Mouse (Mus musculus) liver, embryonic 16.5 days (tissue): Measurements from ENCODE around the gene Gm37240. TPM values are rescaled to one million over a fixed set of nuclear protein-coding genes. Genes with fewer than 3 reads are reported as not detected.

Experiments used
- ATAC-seq: fragments of 200-750 bp; cut with Nextera tagmentation; 2 replicates; pipeline ENCODE4 v1.8.0; 2017; ENCODE audit warnings: low read depth, mild to moderate bottlenecking, moderate number of reproducible peaks, moderate library complexity
- H3K27ac ChIP-seq: fragments of 300-500 bp; sonication (generic); 2 replicates; pipeline ENCODE4 v1.5.1; 2014; ENCODE audit warnings: mild to moderate bottlenecking, low read length
- H3K27me3 ChIP-seq: fragments of 300-500 bp; sonication (generic); 2 replicates; pipeline ENCODE4 v1.6.1; 2014; ENCODE audit warnings: low read depth, low read length, mixed read lengths; ENCODE audit not compliant: control insufficient read depth, insufficient read depth
- H3K36me3 ChIP-seq: fragments of 300-500 bp; sonication (generic); 2 replicates; pipeline ENCODE4 v1.6.1; 2014; ENCODE audit warnings: mild to moderate bottlenecking; ENCODE audit not compliant: control insufficient read depth, insufficient read depth
- H3K4me1 ChIP-seq: fragments of 300-500 bp; sonication (generic); 2 replicates; pipeline ENCODE4 v1.6.1; 2014; ENCODE audit warnings: low read depth, low read length, mixed read lengths; ENCODE audit not compliant: control insufficient read depth
- H3K4me2 ChIP-seq: fragments of 300-500 bp; sonication (generic); 2 replicates; pipeline ENCODE4 v1.6.1; 2014; ENCODE audit warnings: low read depth, low read length, mixed read lengths
- H3K4me3 ChIP-seq: fragments of 300-500 bp; sonication (generic); 2 replicates; pipeline ENCODE4 v1.5.1; 2014; ENCODE audit warnings: low read depth, mild to moderate bottlenecking, low read length
- H3K9ac ChIP-seq: fragments of 300-500 bp; sonication (generic); 2 replicates; pipeline ENCODE4 v1.6.1; 2014; ENCODE audit warnings: low read depth, low read length
- H3K9me3 ChIP-seq: fragments of 300-500 bp; sonication (generic); replicated peaks from 2 replicates; pipeline ENCODE4 v1.6.1; 2016; ENCODE audit warnings: low read length; ENCODE audit not compliant: control insufficient read depth
- WGBS: fragments of 180-500 bp; shearing (Covaris S2); extraction: QIAGEN DNeasy Blood & Tissue Kit; methylation state at CpG from one replicate; pipeline ENCODE4 v1.1.7; 2014; ENCODE audit not compliant: insufficient replicate concordance; 5-methylcytosine and 5-hydroxymethylcytosine counted together
- polyA plus RNA-seq: library from polyadenylated mRNA; unstranded; fragments of >200 nt; fragmentation: Nextera tagmentation; extraction: Ambion mirVana; gene quantifications from 2 replicates; pipeline ENCODE4 v1.2.1, GENCODE M21; 2015

Gene Gm37240
- polyA plus RNA-seq, 1 experiment from 2014 or later, result 0.65 TPM

GRCm38 (mm10) chr3:85636716-85637447 lies 250.4 kb downstream of the Gm37240 start:
- Histone ChIP-seq H3K27me3 (no peaks in the 10 kb centered on the region), H3K36me3 (no peaks in the 10 kb centered on the region), H3K4me2 (no peak overlapping the region), H3K27ac (no peak overlapping the region), H3K9me3 (no peaks in the 10 kb centered on the region), H3K4me3 (no peak overlapping the region), H3K9ac (no peak overlapping the region), H3K4me1 (no peaks in the 10 kb centered on the region)
- 79% methylated on average over 5 of the region's 5 CpGs for WGBS
- ATAC-seq, result no peak

GRCm38 (mm10) chr3:85635591-85635990 lies 251.7 kb downstream of the Gm37240 start:
- no peaks in the 10 kb centered on the region for H3K9me3 ChIP-seq
- H3K4me2 ChIP-seq, result no peak overlapping the region
- H3K9ac ChIP-seq, result no peak overlapping the region
- no peaks in the 10 kb centered on the region for H3K4me1 ChIP-seq
- no peak overlapping the region for H3K27ac ChIP-seq
- H3K27me3 ChIP-seq, result no peaks in the 10 kb centered on the region
- no peak overlapping the region for H3K4me3 ChIP-seq
- H3K36me3 ChIP-seq, result no peaks in the 10 kb centered on the region
- ATAC-seq, result no peak
- 78% methylated on average over 2 of the region's 2 CpGs for WGBS

GRCm38 (mm10) chr3:85635126-85635419 lies 252.2 kb downstream of the Gm37240 start:
- no peak overlapping the region for H3K27ac ChIP-seq

GRCm38 (mm10) chr3:85634389-85635125 lies 252.8 kb downstream of the Gm37240 start:
- no peak overlapping the region for H3K9ac ChIP-seq
- H3K36me3 ChIP-seq, result no peaks in the 10 kb centered on the region
- H3K9me3 ChIP-seq, result no peaks in the 10 kb centered on the region
- no peaks in the 10 kb centered on the region for H3K27me3 ChIP-seq
- 82% methylated on average over 8 of the region's 8 CpGs for WGBS
- no peak overlapping the region for H3K4me2 ChIP-seq
- H3K4me1 ChIP-seq, result no peaks in the 10 kb centered on the region
- H3K4me3 ChIP-seq, result no peak overlapping the region
- ATAC-seq, result no peak
- no peak overlapping the region for H3K27ac ChIP-seq

More at GRCm38 (mm10) chr3:85635126-85635419, 252.2 kb downstream of the Gm37240 start:
- WGBS, result 47% methylated on average over 2 of the region's 2 CpGs
- no peak for ATAC-seq
- Histone ChIP-seq H3K4me3 (no peak overlapping the region), H3K9ac (no peak overlapping the region), H3K36me3 (no peaks in the 10 kb centered on the region), H3K4me1 (no peaks in the 10 kb centered on the region), H3K9me3 (no peaks in the 10 kb centered on the region), H3K4me2 (no peak overlapping the region), H3K27me3 (no peaks in the 10 kb centered on the region)

- H3K27ac ChIP-seq, result no peak overlapping the region
- H3K36me3 ChIP-seq, result no peaks in the 10 kb centered on the region
- 62% methylated on average over 2 of the region's 2 CpGs for WGBS
- ATAC-seq, result no peak
- H3K9ac ChIP-seq, result no peak overlapping the region
- no peak overlapping the region for H3K4me3 ChIP-seq
- H3K27me3 ChIP-seq, result no peaks in the 10 kb centered on the region
- no peak overlapping the region for H3K4me2 ChIP-seq
- H3K9me3 ChIP-seq, result no peaks in the 10 kb centered on the region
- no peaks in the 10 kb centered on the region for H3K4me1 ChIP-seq
Measured at GRCm38 (mm10) chr3:85633733-85634132, 253.6 kb downstream of the Gm37240 start.

GRCm38 (mm10) chr3:85629895-85630510 lies 257.3 kb downstream of the Gm37240 start:
- Histone ChIP-seq H3K9me3 (no peaks in the 10 kb centered on the region), H3K4me3 (no peak overlapping the region), H3K36me3 (no peaks in the 10 kb centered on the region), H3K27me3 (no peaks in the 10 kb centered on the region), H3K4me1 (no peaks in the 10 kb centered on the region), H3K4me2 (no peak overlapping the region), H3K27ac (no peak overlapping the region), H3K9ac (no peak overlapping the region)
- WGBS, result 85% methylated on average over 4 of the region's 4 CpGs
- ATAC-seq, result no peak

GRCm38 (mm10) chr3:85619751-85620150 lies 267.6 kb downstream of the Gm37240 start:
- Histone ChIP-seq H3K36me3 (no peaks in the 10 kb centered on the region; the same call in 1 of the 2 replicates), H3K27me3 (no peaks in the 10 kb centered on the region), H3K4me3 (no peak overlapping the region), H3K9ac (no peak overlapping the region), H3K9me3 (no peaks in the 10 kb centered on the region), H3K4me1 (no peaks in the 10 kb centered on the region), H3K4me2 (no peak overlapping the region), H3K27ac (no peak overlapping the region)
- ATAC-seq, result no peak
- 76% methylated on average over 1 of the region's 1 CpGs for WGBS

- WGBS, result 73% methylated on average over 5 of the region's 5 CpGs
- Histone ChIP-seq H3K27me3 (no peaks in the 10 kb centered on the region), H3K4me3 (no peak overlapping the region), H3K9me3 (no peaks in the 10 kb centered on the region), H3K4me1 (no peaks in the 10 kb centered on the region), H3K4me2 (no peak overlapping the region), H3K27ac (no peak overlapping the region), H3K36me3 (no peaks in the 10 kb centered on the region; the same call in 1 of the 2 replicates), H3K9ac (no peak overlapping the region)
- ATAC-seq, result no peak
Measured at GRCm38 (mm10) chr3:85619345-85619744, 268.0 kb downstream of the Gm37240 start.

GRCm38 (mm10) chr3:85618885-85619284 lies 268.4 kb downstream of the Gm37240 start:
- H3K27ac ChIP-seq, result no peak overlapping the region
- H3K27me3 ChIP-seq, result no peaks in the 10 kb centered on the region
- WGBS, result 70% methylated on average over 6 of the region's 6 CpGs
- no peak overlapping the region for H3K9ac ChIP-seq
- H3K9me3 ChIP-seq, result no peaks in the 10 kb centered on the region
- H3K36me3 ChIP-seq, result no peaks in the 10 kb centered on the region; the same call in 1 of the 2 replicates
- H3K4me3 ChIP-seq, result no peak overlapping the region
- no peak overlapping the region for H3K4me2 ChIP-seq
- no peaks in the 10 kb centered on the region for H3K4me1 ChIP-seq
- no peak for ATAC-seq
